Mouse (Mus musculus) liver, embryonic 18 days (tissue): ENCODE data around the gene Hypk. TPM values are rescaled to one million over a fixed set of nuclear protein-coding genes. Genes with fewer than 3 reads are reported as not detected.

ENCODE experiments used
- polyA plus RNA-seq: library from polyadenylated mRNA; depleted of rRNA; stranded (reverse); fragments of >200 nt; gene quantifications from 2 replicates; pipeline ENCODE4 v1.2.3, GENCODE M21; 2012; rRNA removed

Gene Hypk
- 17.5 and 21.9 TPM in 2 replicates for polyA plus RNA-seq

GRCm38 (mm10) chr2:121452990-121453389 lies at the start of gene Hypk:
TSS of gene Hypk (plus strand) at chr2:121453290.

GRCm38 (mm10) chr2:121413387-121414042 lies 39.6 kb upstream of the Hypk start, which contains the start of the genes Pdia3 and Catsper2:
TSS of gene Pdia3 (plus strand) at chr2:121413775.
TSS of gene Catsper2 (minus strand) at chr2:121413792.

DNA sequence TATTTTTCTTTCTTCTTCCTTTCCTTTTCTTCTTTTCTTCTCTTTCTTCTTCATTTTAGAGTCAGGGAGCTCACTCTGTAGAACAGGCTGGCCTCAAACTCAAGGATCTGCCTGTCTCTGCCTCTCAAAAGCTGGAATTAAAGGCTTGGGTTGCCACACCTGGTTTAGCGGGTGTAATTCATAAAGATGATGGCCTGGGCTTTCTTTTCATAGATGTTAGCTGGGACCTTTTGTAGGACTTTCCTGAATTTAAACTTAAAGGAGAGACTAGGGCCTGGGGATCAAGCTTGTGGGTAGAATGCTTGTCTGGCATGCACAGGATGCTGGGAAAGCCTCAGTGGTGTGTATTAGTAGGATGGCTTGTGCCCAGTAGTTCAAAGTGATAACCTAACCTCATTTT lies 8.9 kb upstream of the Hypk start, which contains the start of gene Ell3:
Gene Ell3, minus strand, starts transcription at position 101 of the 400 bp plus-strand sequence.

DNA sequence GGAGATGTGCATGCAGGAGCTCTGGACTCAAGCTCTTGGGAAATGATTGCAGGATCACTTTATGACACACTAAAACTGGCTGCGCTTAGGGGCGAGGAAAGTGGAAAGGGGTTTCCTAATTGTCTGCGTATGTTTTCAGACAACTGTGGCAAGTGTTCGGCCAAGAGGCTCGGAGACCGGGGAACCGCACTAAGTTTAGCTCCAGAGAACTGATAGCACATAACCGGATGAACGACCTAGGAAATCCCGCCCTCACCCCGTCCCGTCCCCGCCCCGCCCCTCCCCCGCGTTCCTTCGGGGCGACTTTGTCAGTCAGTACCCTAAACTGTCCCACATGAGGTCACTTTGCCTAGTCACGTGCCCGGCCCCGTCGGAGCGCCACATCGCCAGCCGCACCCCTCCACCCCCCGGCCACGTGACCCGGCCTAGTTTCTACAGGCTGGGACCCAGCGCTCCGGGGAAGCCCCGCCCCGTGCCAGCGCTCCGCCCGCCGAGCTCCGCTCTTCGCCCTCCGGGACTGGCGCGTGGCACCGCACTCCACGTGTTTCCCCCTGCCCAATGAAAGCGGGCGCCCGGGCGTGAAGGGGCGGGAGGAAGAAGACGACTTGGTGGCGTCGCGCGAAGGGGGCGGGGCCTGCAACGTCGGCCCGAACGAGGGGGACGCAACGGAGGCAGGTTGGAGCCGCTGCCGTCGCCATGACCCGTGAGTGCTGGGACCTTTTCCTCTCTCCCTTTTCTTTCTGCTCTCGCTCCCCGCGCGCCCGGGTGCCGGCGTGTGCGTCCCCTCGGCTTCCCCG lies 4.2 kb upstream of the Hypk start, which contains the start of gene Serf2:
Gene Serf2, plus strand, starts transcription at position 457 of the 797 bp plus-strand sequence.

GRCm38 (mm10) chr2:121456692-121457642 lies 3.9 kb downstream of the Hypk start, which contains the start of gene Serinc4:
TSS of gene Serinc4 (minus strand) at chr2:121456781.

DNA sequence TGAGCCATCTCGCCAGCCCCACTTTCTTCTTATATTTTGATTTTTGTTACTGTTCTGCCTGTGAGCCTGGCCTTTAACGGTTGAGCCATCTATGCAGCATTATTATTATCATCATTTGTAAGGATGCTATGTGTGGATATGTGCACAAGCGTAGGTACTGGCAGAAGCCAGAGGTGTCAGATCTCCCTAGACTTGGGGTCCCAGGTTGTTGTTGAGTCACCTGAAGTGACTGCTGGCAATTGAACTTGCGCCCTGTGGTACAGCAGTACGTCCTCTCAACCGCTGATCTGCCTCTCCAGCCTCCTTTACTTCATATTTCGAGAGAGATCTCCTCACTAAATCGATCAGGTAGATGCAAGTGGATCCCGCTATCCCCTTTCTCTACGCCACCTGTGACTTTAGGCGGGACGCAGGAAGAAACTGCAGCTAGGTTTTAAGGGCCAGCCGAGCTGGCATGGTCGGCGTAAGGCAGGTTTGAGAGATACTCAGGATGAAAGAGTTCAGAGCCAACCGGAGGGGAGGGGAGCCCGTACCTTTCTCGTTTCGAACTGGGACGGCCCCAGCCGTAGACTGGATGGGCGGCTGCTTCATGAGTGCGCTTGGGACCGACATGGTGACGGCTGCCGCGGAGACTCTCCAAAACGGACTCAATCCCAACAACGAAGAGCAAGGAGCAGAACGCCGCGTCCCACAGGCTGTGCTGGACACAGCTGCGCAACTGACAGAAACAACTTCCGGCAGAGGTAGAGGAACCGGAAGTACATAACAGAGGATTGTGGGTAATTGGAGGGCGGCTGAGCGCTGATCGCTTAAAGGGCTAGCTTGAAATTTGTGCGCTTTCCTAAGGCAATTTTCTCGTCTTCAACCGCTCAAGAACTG lies 20.4 kb downstream of the Hypk start, which contains the start of gene Mfap1b:
Gene Mfap1b, minus strand, starts transcription at position 767 of the 879 bp plus-strand sequence.

DNA sequence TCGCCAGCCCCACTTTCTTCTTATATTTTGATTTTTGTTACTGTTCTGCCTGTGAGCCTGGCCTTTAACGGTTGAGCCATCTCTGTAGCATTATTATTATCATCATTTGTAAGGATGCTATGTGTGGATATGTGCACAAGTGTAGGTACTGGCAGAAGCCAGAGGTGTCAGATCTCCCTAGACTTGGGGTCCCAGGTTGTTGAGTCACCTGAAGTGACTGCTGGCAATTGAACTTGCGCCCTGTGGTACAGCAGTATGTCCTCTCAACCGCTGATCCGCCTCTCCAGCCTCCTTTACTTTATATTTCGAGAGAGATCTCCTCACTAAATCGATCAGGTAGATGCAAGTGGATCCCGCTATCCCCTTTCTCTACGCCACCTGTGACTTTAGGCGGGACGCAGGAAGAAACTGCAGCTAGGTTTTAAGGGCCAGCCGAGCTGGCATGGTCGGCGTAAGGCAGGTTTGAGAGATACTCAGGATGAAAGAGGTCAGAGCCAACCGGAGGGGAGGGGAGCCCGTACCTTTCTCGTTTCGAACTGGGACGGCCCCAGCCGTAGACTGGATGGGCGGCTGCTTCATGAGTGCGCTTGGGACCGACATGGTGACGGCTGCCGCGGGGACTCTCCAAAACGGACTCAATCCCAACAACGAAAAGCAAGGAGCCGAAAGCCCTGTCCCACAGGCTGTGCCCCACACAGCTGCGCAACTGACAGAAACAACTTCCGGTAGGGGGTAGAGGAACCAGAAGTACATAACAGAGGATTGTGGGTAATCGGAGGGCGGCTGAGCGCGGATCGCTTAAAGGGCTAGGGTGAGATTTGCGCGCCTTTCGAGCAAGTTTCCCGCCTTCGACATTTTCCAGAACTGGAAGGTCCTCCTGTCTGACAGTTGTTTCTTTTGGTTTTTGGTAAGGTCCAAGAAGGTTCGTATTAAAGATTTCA lies 53.1 kb downstream of the Hypk start, which contains the start of the genes Mfap1a and Wdr76:
Gene Mfap1a, minus strand, starts transcription at position 724 of the 941 bp plus-strand sequence.
Gene Wdr76, plus strand, starts transcription at position 782 of the 941 bp plus-strand sequence.

Other genes starting within 250 kb of the Hypk start
- gene Trp53bp1, start 181.9 kb upstream of the Hypk start, polyA plus RNA-seq = 14.3 and 18.7 TPM in 2 replicates
- gene Map1a, start 163.7 kb upstream of the Hypk start, polyA plus RNA-seq = 0.03 and 0.12 TPM in 2 replicates
- 2.9 and 3.3 TPM in 2 replicates for gene Ppip5k1, start 97.9 kb upstream of the Hypk start, polyA plus RNA-seq
- gene Ckmt1, start 95.6 kb upstream of the Hypk start, polyA plus RNA-seq = 0.32 and 1.6 TPM in 2 replicates
- not detected in 2 replicates for gene Strc, start 66.1 kb upstream of the Hypk start, polyA plus RNA-seq
- gene Pdia3, start 39.5 kb upstream of the Hypk start, polyA plus RNA-seq = 154 and 162 TPM in 2 replicates
- 0.89 and 1.0 TPM in 2 replicates for gene Catsper2, start 39.5 kb upstream of the Hypk start, polyA plus RNA-seq
- gene Ell3, start 9.0 kb upstream of the Hypk start, polyA plus RNA-seq = 2.2 and 2.7 TPM in 2 replicates
- 326 and 594 TPM in 2 replicates for gene Serf2, start 4.1 kb upstream of the Hypk start, polyA plus RNA-seq
- 0.06 and 0.16 TPM in 2 replicates for gene Serinc4, start 3.5 kb downstream of the Hypk start, polyA plus RNA-seq
- gene Mfap1b, start 20.8 kb downstream of the Hypk start, polyA plus RNA-seq = 6.6 and 7.5 TPM in 2 replicates
- gene Mfap1a, start 53.4 kb downstream of the Hypk start, polyA plus RNA-seq = 4.9 and 5.0 TPM in 2 replicates
- 5.6 and 5.7 TPM in 2 replicates for gene Wdr76, start 53.4 kb downstream of the Hypk start, polyA plus RNA-seq